Mouse (Mus musculus): ENCODE measurements around the gene Olfr1443. TPM values are rescaled to one million over a fixed set of nuclear protein-coding genes. Genes with fewer than 3 reads are reported as not detected.
"Not testable (repeated sequence)": the region's sequence is repeated elsewhere in the genome, so short reads cannot be mapped to it uniquely, and the experiment has no call there.

The Olfr1443 gene
- polyA plus RNA-seq, 1 experiment from 2014 or later, result not detected

GRCm38 (mm10) chr19:12685231-12685630 is 7.3 kb downstream of the Olfr1443 start:
- H3K9me3 ChIP-seq (replicated peaks), result no peaks in the 10 kb centered on the region
- no peaks in the 10 kb centered on the region for H3K36me3 ChIP-seq (replicated peaks)
- H3K9ac ChIP-seq, result no peak overlapping the region
- no peak overlapping the region for H3K4me3 ChIP-seq (replicated peaks)
- no peak for ATAC-seq (ENCODE audit: insufficient read depth)
- no peak overlapping the region for H3K27ac ChIP-seq (replicated peaks)
- no peaks in the 10 kb centered on the region for H3K4me1 ChIP-seq (replicated peaks)
- H3K4me2 ChIP-seq, result no peak overlapping the region
- no peaks in the 10 kb centered on the region for H3K27me3 ChIP-seq

DNA sequence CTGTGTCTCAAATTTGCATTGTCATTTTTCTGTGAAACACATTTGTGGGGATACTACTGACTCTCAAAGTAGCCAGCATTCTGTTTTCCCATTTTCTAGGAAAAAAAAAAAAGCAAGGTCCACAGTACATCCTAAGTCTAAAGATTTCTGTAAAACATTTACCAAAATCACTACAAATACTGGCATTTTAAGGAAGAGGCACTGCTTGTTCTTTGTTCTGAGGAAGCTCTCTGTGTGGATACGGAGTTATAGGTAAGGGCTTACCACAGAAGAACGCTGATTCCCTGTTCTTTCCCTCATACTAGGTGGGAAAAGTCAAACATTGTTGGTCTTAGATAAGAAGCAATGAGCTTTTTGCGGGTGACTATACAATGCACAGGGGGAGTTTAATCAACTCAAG is 17.7 kb downstream of the Olfr1443 start, which contains the start of gene Keg1:
TSS of gene Keg1 (plus strand) at position 197 of the 400 bp plus-strand sequence.
- H3K36me3 ChIP-seq (replicated peaks), result no peaks in the 10 kb centered on the region
- no peaks in the 10 kb centered on the region for H3K27me3 ChIP-seq
- no peak within 1 kb of the TSS for H3K4me3 ChIP-seq (replicated peaks)
- no peak within 1 kb of the TSS; the same call in none of the 2 replicates for H3K4me2 ChIP-seq
- 53% methylated on average over 3 of the region's 3 CpGs for WGBS (ENCODE audit: insufficient replicate concordance)
- no peaks in the 10 kb centered on the region for H3K9me3 ChIP-seq (replicated peaks)
- no peak for ATAC-seq (ENCODE audit: insufficient read depth)
- no peak within 1 kb of the TSS for H3K27ac ChIP-seq (replicated peaks)
- H3K4me1 ChIP-seq (replicated peaks), result no peaks in the 10 kb centered on the region
- no peak within 1 kb of the TSS for H3K9ac ChIP-seq

GRCm38 (mm10) chr19:12696221-12696620 is 18.3 kb downstream of the Olfr1443 start:
- H3K4me3 ChIP-seq (replicated peaks), result no peak overlapping the region
- H3K9me3 ChIP-seq (replicated peaks), result no peaks in the 10 kb centered on the region

GRCm38 (mm10) chr19:12708458-12708857 is 30.5 kb downstream of the Olfr1443 start:
- Histone ChIP-seq H3K4me1 (replicated peaks) (no peaks in the 10 kb centered on the region), H3K27ac (replicated peaks) (no peak overlapping the region), H3K4me3 (replicated peaks) (no peak overlapping the region), H3K36me3 (replicated peaks) (no peaks in the 10 kb centered on the region), H3K27me3 (no peaks in the 10 kb centered on the region), H3K4me2 (no peak overlapping the region), H3K9ac (no peak overlapping the region), H3K9me3 (replicated peaks) (no peaks in the 10 kb centered on the region)
- WGBS (ENCODE audit: insufficient replicate concordance), result 58% methylated on average over 2 of the region's 2 CpGs
- no peak for ATAC-seq (ENCODE audit: insufficient read depth)

More at GRCm38 (mm10) chr19:12696221-12696620, 18.3 kb downstream of the Olfr1443 start:
- no peaks in the 10 kb centered on the region for H3K36me3 ChIP-seq (replicated peaks)
- H3K9ac ChIP-seq, result no peak overlapping the region
- no peak overlapping the region for H3K27ac ChIP-seq (replicated peaks)
- H3K27me3 ChIP-seq, result no peaks in the 10 kb centered on the region
- ATAC-seq (ENCODE audit: insufficient read depth), result no peak
- no peak overlapping the region; the same call in 1 of the 2 replicates for H3K4me2 ChIP-seq
- no peaks in the 10 kb centered on the region for H3K4me1 ChIP-seq (replicated peaks)

DNA sequence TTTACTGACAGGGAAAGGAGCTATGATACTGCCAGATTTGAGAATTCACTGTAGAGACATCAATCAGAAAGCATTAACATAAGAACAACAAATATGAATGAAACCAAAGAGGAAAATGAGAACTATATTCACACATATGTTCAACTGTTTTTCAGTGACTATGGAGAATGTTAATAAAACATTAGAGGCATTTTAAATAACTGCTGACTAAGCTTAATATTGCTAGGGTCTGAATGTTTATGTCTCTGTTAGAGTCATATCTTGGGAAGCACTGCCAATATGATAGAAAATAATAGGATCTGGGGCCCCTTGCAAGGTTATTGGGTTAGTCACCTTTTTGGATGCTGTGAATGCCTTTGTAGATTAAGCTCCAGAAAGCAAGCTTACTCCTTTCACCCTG is 31.1 kb downstream of the Olfr1443 start:
- H3K27ac ChIP-seq (replicated peaks), result no peak overlapping the region
- no peaks in the 10 kb centered on the region for H3K36me3 ChIP-seq (replicated peaks)
- no peak overlapping the region for H3K4me2 ChIP-seq
- no peak overlapping the region for H3K9ac ChIP-seq
- H3K4me1 ChIP-seq (replicated peaks), result no peaks in the 10 kb centered on the region
- no peaks in the 10 kb centered on the region for H3K27me3 ChIP-seq
- no peaks in the 10 kb centered on the region for H3K9me3 ChIP-seq (replicated peaks)
- H3K4me3 ChIP-seq (replicated peaks), result no peak overlapping the region
- ATAC-seq (ENCODE audit: insufficient read depth), result no peak

DNA sequence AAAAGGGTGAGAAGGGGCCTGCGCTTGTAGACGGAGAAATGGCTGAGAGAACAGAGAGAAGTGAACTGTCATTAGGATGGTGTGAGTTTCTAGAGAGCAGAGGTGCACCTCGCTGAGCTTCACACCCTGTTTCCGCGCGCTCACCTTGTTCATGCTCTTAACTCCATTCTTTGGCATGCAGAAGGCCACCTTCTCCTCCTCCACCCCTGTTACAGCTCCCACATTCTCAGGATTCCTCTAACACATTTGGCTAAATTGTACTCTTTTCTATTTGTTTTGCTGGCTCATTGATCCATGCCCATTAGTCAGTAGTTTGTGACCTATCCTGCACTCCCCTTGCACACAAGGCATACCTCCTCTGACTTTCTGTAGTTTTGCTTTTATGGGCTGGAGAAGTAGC is 41.3 kb downstream of the Olfr1443 start:
- H3K4me2 ChIP-seq, result no peak overlapping the region
- H3K4me1 ChIP-seq (replicated peaks), result no peaks in the 10 kb centered on the region
- no peaks in the 10 kb centered on the region for H3K27me3 ChIP-seq
- no peaks in the 10 kb centered on the region for H3K9me3 ChIP-seq (replicated peaks)
- WGBS (ENCODE audit: insufficient replicate concordance), result 64% methylated on average over 6 of the region's 6 CpGs
- ATAC-seq (ENCODE audit: insufficient read depth), result no peak
- H3K9ac ChIP-seq, result no peak overlapping the region
- no peaks in the 10 kb centered on the region for H3K36me3 ChIP-seq (replicated peaks)
- no peak overlapping the region for H3K4me3 ChIP-seq (replicated peaks)
- H3K27ac ChIP-seq (replicated peaks), result no peak overlapping the region

DNA sequence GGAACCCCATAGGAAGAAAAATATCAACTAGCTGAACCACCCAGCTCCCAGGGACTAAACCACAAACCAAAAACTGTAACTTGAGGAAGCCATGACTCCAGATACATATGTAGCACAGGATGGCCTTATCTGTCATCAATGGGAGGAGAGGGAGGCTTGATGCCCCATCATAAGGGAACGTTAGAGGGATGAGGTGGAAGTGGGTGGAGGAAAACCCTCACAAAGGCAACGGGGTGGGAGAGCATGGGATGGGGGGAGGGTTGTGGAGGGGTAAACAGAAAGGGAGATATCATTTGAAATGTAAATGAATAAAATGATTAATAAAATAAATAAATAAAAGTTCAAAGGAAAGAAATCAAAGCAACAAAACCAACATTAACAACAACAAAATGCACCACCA is 42.6 kb downstream of the Olfr1443 start:
- Histone ChIP-seq H3K36me3 (replicated peaks) (no peaks in the 10 kb centered on the region), H3K4me1 (replicated peaks) (no peaks in the 10 kb centered on the region), H3K27me3 (no peaks in the 10 kb centered on the region), H3K4me3 (replicated peaks) (no peak overlapping the region), H3K9me3 (replicated peaks) (no peaks in the 10 kb centered on the region), H3K27ac (replicated peaks) (no peak overlapping the region), H3K9ac (no peak overlapping the region), H3K4me2 (no peak overlapping the region)
- no peak for ATAC-seq (ENCODE audit: insufficient read depth)
- 28% methylated on average over 2 of the region's 2 CpGs for WGBS (ENCODE audit: insufficient replicate concordance)

DNA sequence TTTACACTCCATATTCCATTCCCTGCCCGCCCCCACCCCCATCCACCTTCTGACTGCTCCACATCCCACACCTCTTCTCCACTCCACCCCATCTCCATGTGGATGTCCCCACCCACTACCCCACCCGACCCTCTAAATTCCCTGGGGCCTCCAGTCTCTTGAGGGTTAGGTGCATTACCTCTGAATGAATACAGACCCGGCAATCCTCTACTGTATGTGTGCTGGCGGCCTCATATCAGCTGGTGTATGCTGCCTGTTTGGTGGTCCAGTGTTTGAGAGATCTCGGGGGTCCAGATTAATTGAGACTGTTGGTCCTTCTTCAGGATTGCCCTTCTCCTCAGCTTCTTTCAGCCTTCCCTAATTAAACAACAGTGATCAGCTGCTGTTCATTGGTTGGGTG is 43.0 kb downstream of the Olfr1443 start:
- H3K9ac ChIP-seq; H3K4me2 ChIP-seq; H3K36me3 ChIP-seq (replicated peaks); H3K9me3 ChIP-seq (replicated peaks); ATAC-seq (ENCODE audit: insufficient read depth); H3K4me1 ChIP-seq (replicated peaks); H3K27ac ChIP-seq (replicated peaks); H3K4me3 ChIP-seq (replicated peaks); H3K27me3 ChIP-seq: not testable (repeated sequence)
- 58% methylated on average over 5 of the region's 5 CpGs for WGBS (ENCODE audit: insufficient replicate concordance)

GRCm38 (mm10) chr19:12721596-12721995 is 43.7 kb downstream of the Olfr1443 start:
- WGBS (ENCODE audit: insufficient replicate concordance), result 83% methylated on average over 7 of the region's 7 CpGs
- not testable (repeated sequence) for H3K4me2 ChIP-seq; H3K27me3 ChIP-seq; H3K9me3 ChIP-seq (replicated peaks); H3K27ac ChIP-seq (replicated peaks); H3K9ac ChIP-seq; H3K36me3 ChIP-seq (replicated peaks); ATAC-seq (ENCODE audit: insufficient read depth); H3K4me1 ChIP-seq (replicated peaks); H3K4me3 ChIP-seq (replicated peaks)

GRCm38 (mm10) chr19:12722308-12722707 is 44.4 kb downstream of the Olfr1443 start:
- Histone ChIP-seq H3K9ac (no peak overlapping the region), H3K27me3 (no peaks in the 10 kb centered on the region), H3K4me1 (replicated peaks) (no peaks in the 10 kb centered on the region), H3K4me3 (replicated peaks) (no peak overlapping the region), H3K36me3 (replicated peaks) (no peaks in the 10 kb centered on the region), H3K9me3 (replicated peaks) (no peaks in the 10 kb centered on the region), H3K4me2 (no peak overlapping the region), H3K27ac (replicated peaks) (no peak overlapping the region)
- 40% methylated on average over 3 of the region's 3 CpGs for WGBS (ENCODE audit: insufficient replicate concordance)
- ATAC-seq (ENCODE audit: insufficient read depth), result no peak

GRCm38 (mm10) chr19:12725851-12726250 is 47.9 kb downstream of the Olfr1443 start:
- Histone ChIP-seq H3K4me2 (no peak overlapping the region), H3K27ac (replicated peaks) (no peak overlapping the region), H3K4me3 (replicated peaks) (no peak overlapping the region), H3K36me3 (replicated peaks) (no peaks in the 10 kb centered on the region), H3K9ac (no peak overlapping the region), H3K4me1 (replicated peaks) (no peaks in the 10 kb centered on the region), H3K27me3 (no peaks in the 10 kb centered on the region), H3K9me3 (replicated peaks) (no peaks in the 10 kb centered on the region)
- no peak for ATAC-seq (ENCODE audit: insufficient read depth)
- WGBS (ENCODE audit: insufficient replicate concordance), result 54% methylated on average over 1 of the region's 1 CpGs

DNA sequence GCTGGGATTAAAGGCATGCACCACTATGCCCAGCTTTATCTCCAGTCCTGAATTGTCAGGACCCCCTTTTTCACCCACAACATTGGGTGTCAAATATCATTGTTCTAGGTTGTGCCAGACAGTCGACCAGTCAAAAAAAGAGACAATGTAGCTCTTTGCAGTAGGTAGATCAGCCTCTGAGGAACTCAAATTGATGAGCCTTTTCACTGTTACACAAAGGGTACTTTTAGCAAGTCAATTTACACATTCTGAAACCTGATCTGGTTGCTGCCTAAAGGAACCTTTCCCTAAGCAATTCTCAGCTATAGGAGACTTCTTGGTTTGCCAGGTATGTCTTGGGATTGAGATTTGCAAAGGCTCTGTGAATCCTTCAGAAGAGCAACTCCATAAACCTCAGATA is 53.1 kb downstream of the Olfr1443 start:
- no peaks in the 10 kb centered on the region for H3K9me3 ChIP-seq (replicated peaks)
- H3K27ac ChIP-seq (replicated peaks), result no peak overlapping the region
- no peak for ATAC-seq (ENCODE audit: insufficient read depth)
- no peak overlapping the region for H3K9ac ChIP-seq
- 45% methylated on average over 1 of the region's 1 CpGs for WGBS (ENCODE audit: insufficient replicate concordance)
- no peaks in the 10 kb centered on the region for H3K36me3 ChIP-seq (replicated peaks)
- H3K27me3 ChIP-seq, result no peaks in the 10 kb centered on the region
- H3K4me3 ChIP-seq (replicated peaks), result no peak overlapping the region
- H3K4me1 ChIP-seq (replicated peaks), result no peaks in the 10 kb centered on the region
- no peak overlapping the region for H3K4me2 ChIP-seq

All from liver, embryonic 15.5 days (tissue).